Mouse (Mus musculus) liver, adult 10 weeks (tissue): Measurements from ENCODE around the gene Mtrf1. TPM values are rescaled to one million over a fixed set of nuclear protein-coding genes. Genes with fewer than 3 reads are reported as not detected.

ENCODE experiments used
- polyA plus RNA-seq: library from polyadenylated mRNA; stranded (reverse); fragments of 350-450 nt; fragmentation: Illumina TruSeq; extraction: RNeasy Lipid Tissue Mini Kit (QIAGEN cat#74804); gene quantifications from one replicate; pipeline ENCODE4 v1.2.3, GENCODE M21; 2014; ENCODE audit warnings: low read depth, low replicate concordance

Gene Mtrf1
- polyA plus RNA-seq: 12.3 TPM

DNA sequence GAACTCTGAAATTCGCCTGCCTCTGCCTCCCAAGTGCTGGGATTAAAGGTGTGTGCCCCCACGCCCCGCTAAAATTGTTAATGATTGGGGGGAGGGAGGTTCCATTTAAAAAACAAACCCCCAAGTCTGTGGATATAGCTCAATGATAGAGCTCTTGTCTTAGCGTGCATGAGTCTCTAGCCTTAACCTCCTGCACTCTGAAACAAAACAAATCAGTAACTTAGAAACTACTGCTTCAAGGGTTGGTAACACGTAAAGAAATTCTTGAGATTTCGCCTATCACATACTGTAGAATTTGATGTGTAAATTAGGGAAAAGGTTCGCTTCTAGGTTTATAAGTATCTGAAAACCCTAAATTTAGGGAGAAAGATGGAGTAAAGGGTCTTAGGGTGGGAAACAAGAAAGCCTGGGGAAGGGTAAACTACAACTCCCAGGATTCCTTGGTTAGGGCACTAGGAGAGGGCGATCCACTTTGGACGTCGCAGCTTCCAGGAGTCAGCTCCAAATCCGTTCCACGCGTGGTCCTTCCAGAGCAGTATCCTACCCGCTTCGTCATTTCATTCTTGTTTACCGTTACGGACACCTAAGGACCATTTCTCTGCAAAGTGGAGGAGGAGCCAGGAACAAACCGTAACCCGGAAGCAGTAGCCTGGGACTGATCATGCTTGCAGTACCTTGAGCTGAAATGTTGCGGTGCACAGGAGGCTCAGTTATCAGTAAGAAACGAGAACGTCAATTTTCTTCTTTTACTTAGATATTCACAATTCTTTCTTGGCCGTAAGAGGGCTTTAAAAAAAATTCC, at the start of gene Mtrf1:
TSS of gene Mtrf1 (plus strand) at position 452 of the 802 bp plus-strand sequence.

GRCm38 (mm10) chr14:79390265-79390926, 7.2 kb upstream of the Mtrf1 start, which contains the start of gene Naa16:
Gene Naa16, minus strand, starts transcription at chr14:79390778.

DNA sequence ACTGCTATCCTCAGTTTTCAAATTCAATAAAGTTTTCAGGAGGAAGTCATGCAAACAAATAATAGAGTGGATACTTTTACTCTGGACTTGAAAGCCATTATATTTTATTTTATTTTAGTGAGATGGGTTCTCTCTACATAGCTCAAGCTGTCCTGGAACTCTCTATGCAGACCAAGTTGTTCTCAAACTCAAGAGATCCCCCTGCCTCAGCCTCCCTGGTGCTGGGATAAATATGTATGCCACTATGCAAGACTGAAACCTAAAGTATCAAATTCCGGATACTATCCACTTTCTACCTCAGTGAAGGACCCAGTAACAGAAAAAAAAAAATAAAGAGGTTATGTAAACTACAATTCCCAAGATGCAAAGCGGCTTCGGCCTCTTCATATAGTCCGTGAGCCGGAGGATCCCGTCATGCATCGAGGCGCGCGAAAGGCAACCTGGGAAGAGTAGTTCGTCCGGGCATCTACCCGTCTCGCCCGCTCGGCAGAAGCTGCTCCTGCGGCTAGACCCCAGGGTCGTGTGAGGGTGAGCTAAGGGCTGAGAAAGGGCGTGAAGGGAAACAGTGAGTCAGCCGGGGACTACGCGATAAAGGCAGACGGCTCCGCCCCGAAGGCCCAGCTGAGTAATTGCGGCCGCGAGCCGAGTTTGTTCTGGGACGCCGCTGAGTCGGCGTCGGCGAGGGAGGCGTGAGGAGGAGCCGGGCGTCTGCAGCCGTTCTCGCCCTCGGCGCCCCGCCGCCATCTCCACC, 28.6 kb downstream of the Mtrf1 start, which contains the start of gene Kbtbd7:
TSS of gene Kbtbd7 (plus strand) at position 533 of the 751 bp plus-strand sequence.

GRCm38 (mm10) chr14:79451681-79452590, 54.4 kb downstream of the Mtrf1 start, which contains the start of gene Kbtbd6:
Gene Kbtbd6, plus strand, starts transcription at chr14:79451835.

Other genes starting within 250 kb of the Mtrf1 start
- gene Zfp957, start 150.4 kb upstream of the Mtrf1 start, polyA plus RNA-seq: not detected
- not detected for gene Rgcc, start 96.1 kb upstream of the Mtrf1 start, polyA plus RNA-seq
- gene Naa16, start 7.0 kb upstream of the Mtrf1 start, polyA plus RNA-seq: 26.8 TPM
- 18.4 TPM for gene Kbtbd7, start 28.7 kb downstream of the Mtrf1 start, polyA plus RNA-seq
- gene Kbtbd6, start 54.1 kb downstream of the Mtrf1 start, polyA plus RNA-seq: not detected
- gene Elf1, start 83.4 kb downstream of the Mtrf1 start, polyA plus RNA-seq: 27.4 TPM
- gene Wbp4, start 83.7 kb downstream of the Mtrf1 start, polyA plus RNA-seq: 22.5 TPM
- 103 TPM for gene Sugt1, start 189.9 kb downstream of the Mtrf1 start, polyA plus RNA-seq